Comparison of ENCODE assay signal across 22 mouse cellular contexts in the genomic region with DNA sequence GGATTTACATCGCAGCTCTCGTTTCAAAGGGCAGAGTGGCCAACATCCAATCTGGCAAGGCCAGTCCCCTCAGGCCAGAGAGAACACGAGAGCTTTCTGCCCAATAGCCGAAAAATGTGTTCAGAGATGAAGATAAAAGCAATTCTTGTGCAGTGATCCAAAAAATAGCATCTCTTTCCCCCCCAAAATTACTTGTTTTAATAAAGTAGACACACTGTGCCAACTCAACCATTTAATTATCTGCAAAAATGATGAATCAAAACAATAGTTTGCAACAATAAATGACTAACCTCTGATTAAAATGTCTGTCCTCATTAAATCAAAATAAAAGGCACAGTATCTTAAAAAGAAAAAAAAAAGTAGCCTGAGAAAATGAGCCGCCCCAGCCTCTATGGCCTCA.
DNase-seq lines count a peak whose midpoint lies in the region; ATAC-seq lines count a peak whose summit lies in the region.
"Had no signal": no experiment of that assay in that cellular context is flagged by ENCODE, and none has a peak within 500 bp of the region (broad histone marks: within the 10 kb centered on the region; RNA-seq: fewer than 3 reads in every experiment).

No protein-coding gene starts in this region.

- no peak for ATAC-seq in forebrain, embryonic 13.5 days
- ATAC-seq in forebrain, embryonic 11.5 days (replicated peaks; ENCODE audit: low FRiP score): no peak
- ATAC-seq in hindbrain, embryonic 15.5 days (ENCODE audit: low FRiP score, low read depth): no peak
- ATAC-seq in midbrain, embryonic 16.5 days: no peak
- no peak for ATAC-seq in CD4-positive, CD25-positive, alpha-beta regulatory T cell, adult 4 months
- ATAC-seq: intestine, embryonic 16.5 days had no signal

- WGBS in forebrain, embryonic 13.5 days: 28% methylated on average over 5 of the region's 5 CpGs
- WGBS in forebrain, embryonic 11.5 days: 22% methylated on average over 5 of the region's 5 CpGs
- whole genome bisulfite sequencing in hindbrain, embryonic 15.5 days: 38% methylated on average over 5 of the region's 5 CpGs
- WGBS in midbrain, embryonic 16.5 days: 47% methylated on average over 5 of the region's 5 CpGs

- peak overlapping the region; percentile 84 for H3K27ac ChIP-seq in forebrain, embryonic 13.5 days
- H3K27ac ChIP-seq in forebrain, embryonic 11.5 days (ENCODE audit: low read depth, low read length): no peak overlapping the region
- peak overlapping the region; percentile 58 for H3K27ac ChIP-seq in hindbrain, embryonic 15.5 days (replicated peaks)
- H3K27ac ChIP-seq in midbrain, embryonic 16.5 days (ENCODE audit: low read length): peak overlapping the region; percentile 65
- H3K27ac ChIP-seq: embryonic facial prominence, embryonic 15.5 days; gastrocnemius, adult 2 months; kidney, postnatal 0 days; limb, embryonic 15.5 days had no signal

- no peaks in the 10 kb centered on the region for H3K9me3 ChIP-seq in forebrain, embryonic 13.5 days (replicated peaks)
- H3K9me3 ChIP-seq in forebrain, embryonic 11.5 days (ENCODE audit: control insufficient read depth, low read length): no peaks in the 10 kb centered on the region
- no peaks in the 10 kb centered on the region for H3K9me3 ChIP-seq in hindbrain, embryonic 15.5 days
- no peaks in the 10 kb centered on the region for H3K9me3 ChIP-seq in midbrain, embryonic 16.5 days (replicated peaks; ENCODE audit: control insufficient read depth, low read length, poor library complexity, severe bottlenecking)
- H3K9me3 ChIP-seq: embryonic facial prominence, embryonic 15.5 days; heart, embryonic 12.5 days; limb, embryonic 15.5 days had no signal

- no peak for DNase-seq in forebrain, embryonic 11.5 days (ENCODE audit: low spot score)
- DNase-seq in Muller cell, postnatal 12 days (ENCODE audit: inconsistent ontology term): peak; percentile 91
- no peak for DNase-seq in cerebellum, postnatal 10 days
- no peak for DNase-seq in adrenal gland, postnatal 4 days (ENCODE audit: low spot score in 2 of 2)
- DNase-seq: adrenal gland, postnatal 10 days; cerebellum, adult 9-10 months; embryo, embryonic 11 days; gastrocnemius, adult 2 months; lung, postnatal 10 days; right cerebral cortex, postnatal 25 days; thymus, postnatal 36 days had no signal

- H3K4me1 ChIP-seq in forebrain, embryonic 13.5 days: peaks cover 94% of the 10 kb centered on the region
- H3K4me1 ChIP-seq in forebrain, embryonic 11.5 days (replicated peaks; ENCODE audit: control insufficient read depth, insufficient read depth, low read length): peaks cover 17% of the 10 kb centered on the region
- H3K4me1 ChIP-seq in hindbrain, embryonic 15.5 days (replicated peaks): peaks cover 66% of the 10 kb centered on the region
- H3K4me1 ChIP-seq in midbrain, embryonic 16.5 days (ENCODE audit: control insufficient read depth, insufficient read depth, low read length): peaks cover 67% of the 10 kb centered on the region

- H3K36me3 ChIP-seq in forebrain, embryonic 13.5 days (ENCODE audit: poor library complexity, severe bottlenecking): peaks cover 10% of the 10 kb centered on the region; the same call in 1 of the 2 replicates
- no peaks in the 10 kb centered on the region for H3K36me3 ChIP-seq in forebrain, embryonic 11.5 days (ENCODE audit: control insufficient read depth, insufficient read depth, low read length)
- H3K36me3 ChIP-seq in hindbrain, embryonic 15.5 days: no peaks in the 10 kb centered on the region
- no peaks in the 10 kb centered on the region for H3K36me3 ChIP-seq in midbrain, embryonic 16.5 days (ENCODE audit: control insufficient read depth, insufficient read depth, low read length)
- H3K36me3 ChIP-seq: heart, embryonic 12.5 days had no signal

- H3K4me3 ChIP-seq in forebrain, embryonic 13.5 days: no peak overlapping the region
- no peak overlapping the region for H3K4me3 ChIP-seq in forebrain, embryonic 11.5 days (ENCODE audit: low read depth, low read length)
- H3K4me3 ChIP-seq in hindbrain, embryonic 15.5 days: no peak overlapping the region
- no peak overlapping the region for H3K4me3 ChIP-seq in midbrain, embryonic 16.5 days (ENCODE audit: low read depth, low read length)
- H3K4me3 ChIP-seq: embryonic facial prominence, embryonic 15.5 days; gastrocnemius, adult 2 months; heart, embryonic 12.5 days; limb, embryonic 15.5 days; myocyte had no signal

- H3K27me3 ChIP-seq in forebrain, embryonic 13.5 days: peaks cover 25% of the 10 kb centered on the region
- H3K27me3 ChIP-seq in forebrain, embryonic 11.5 days (ENCODE audit: control insufficient read depth, insufficient read depth, low read length): no peaks in the 10 kb centered on the region
- no peaks in the 10 kb centered on the region for H3K27me3 ChIP-seq in hindbrain, embryonic 15.5 days
- H3K27me3 ChIP-seq in midbrain, embryonic 16.5 days (ENCODE audit: control insufficient read depth, insufficient read depth, low read depth, low read length): no peaks in the 10 kb centered on the region
- H3K27me3 ChIP-seq: CH12.LX; embryonic facial prominence, embryonic 15.5 days; limb, embryonic 15.5 days had no signal

- H3K4me2 ChIP-seq in forebrain, embryonic 13.5 days: no peak overlapping the region
- H3K4me2 ChIP-seq in forebrain, embryonic 11.5 days (ENCODE audit: low read depth, low read length, severe bottlenecking): no peak overlapping the region
- H3K4me2 ChIP-seq in hindbrain, embryonic 15.5 days: no peak overlapping the region
- no peak overlapping the region for H3K4me2 ChIP-seq in midbrain, embryonic 16.5 days (ENCODE audit: low read length)
- H3K4me2 ChIP-seq: embryonic facial prominence, embryonic 15.5 days; heart, embryonic 12.5 days; limb, embryonic 15.5 days had no signal

- no peak overlapping the region for H3K9ac ChIP-seq in forebrain, embryonic 13.5 days
- H3K9ac ChIP-seq in forebrain, embryonic 11.5 days (ENCODE audit: low read length): no peak overlapping the region
- H3K9ac ChIP-seq in hindbrain, embryonic 15.5 days: no peak overlapping the region
- H3K9ac ChIP-seq in midbrain, embryonic 16.5 days (ENCODE audit: low read depth, low read length): no peak overlapping the region
- H3K9ac ChIP-seq: embryonic facial prominence, embryonic 15.5 days; heart, embryonic 12.5 days; limb, embryonic 15.5 days had no signal
